Mouse (Mus musculus) spleen, postnatal 4 days (tissue): Measurements from ENCODE around the gene Copz2.
"Not testable (repeated sequence)": the region's sequence is repeated elsewhere in the genome, so short reads cannot be mapped to it uniquely, and the experiment has no call there.

Experiments used
- DNase-seq, 2 experiments: peaks; one replicate each; pipeline ENCODE4 v3.0.0; 2022; ENCODE audit warnings: low spot score in 2 of 2

Copz2 gene

DNA sequence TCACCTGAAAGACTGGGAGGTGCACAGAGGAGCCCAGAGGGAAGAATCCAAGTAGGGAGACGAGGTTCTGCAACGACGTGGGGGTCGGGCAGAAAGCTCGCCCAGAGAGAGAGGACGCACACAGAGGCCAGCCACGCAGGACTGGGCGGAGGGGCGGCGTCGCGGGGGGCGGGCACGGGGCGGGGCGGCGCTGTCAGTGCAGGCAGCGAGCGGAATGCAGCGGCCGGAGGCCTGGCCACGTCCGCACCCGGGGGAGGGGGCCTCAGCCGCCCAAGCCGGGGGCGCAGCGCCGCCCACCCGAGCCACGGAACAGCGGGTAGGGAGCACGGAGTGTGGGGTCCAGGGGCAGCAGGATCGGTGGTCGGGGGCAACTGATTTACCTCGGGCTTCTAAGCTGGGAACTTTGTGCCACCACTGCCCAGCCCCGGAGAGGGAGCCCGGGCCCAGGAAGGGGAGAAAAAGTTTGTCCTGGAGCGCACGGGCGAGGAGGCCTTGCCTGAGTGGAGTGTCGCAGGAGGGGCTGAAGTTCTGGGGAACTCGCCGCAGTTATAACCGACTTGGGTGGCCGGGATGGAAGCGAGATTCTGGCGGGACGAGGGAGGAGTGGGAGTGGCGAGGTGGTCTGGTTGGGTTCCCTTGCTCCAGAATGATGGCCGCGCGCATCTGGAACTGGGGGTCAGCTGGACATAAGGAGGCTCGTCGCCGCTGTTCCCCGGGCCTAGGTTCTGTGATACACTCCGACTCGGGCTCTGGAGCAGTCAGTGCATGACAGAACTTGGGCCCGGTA is at the start of gene Copz2:
Gene Copz2 (plus strand): TSS at position 190 of the 787 bp plus-strand sequence.
- no peak for DNase-seq

GRCm38 (mm10) chr11:96805606-96806005 is 44.1 kb upstream of the Copz2 start:
- no peak for DNase-seq

DNA sequence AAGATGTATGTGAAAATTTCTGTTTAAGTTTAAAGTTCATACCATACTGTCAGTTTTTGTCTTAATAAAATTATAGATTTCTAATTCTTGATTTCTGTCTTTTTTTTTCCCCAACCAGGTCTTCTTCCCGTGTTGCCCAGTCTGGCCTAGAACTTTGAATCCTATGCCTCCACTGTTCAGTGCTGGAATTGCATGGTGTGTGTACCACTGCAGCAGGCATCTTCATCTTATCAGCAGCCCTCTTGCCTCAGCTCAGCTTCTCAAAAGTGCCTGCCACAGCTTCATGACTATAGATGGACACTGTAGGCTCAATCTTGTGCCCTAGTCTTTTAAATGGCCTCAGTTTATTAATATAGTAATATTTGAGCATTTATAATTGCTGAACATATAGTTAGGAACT is 41.6 kb upstream of the Copz2 start:
- no peak for DNase-seq

DNA sequence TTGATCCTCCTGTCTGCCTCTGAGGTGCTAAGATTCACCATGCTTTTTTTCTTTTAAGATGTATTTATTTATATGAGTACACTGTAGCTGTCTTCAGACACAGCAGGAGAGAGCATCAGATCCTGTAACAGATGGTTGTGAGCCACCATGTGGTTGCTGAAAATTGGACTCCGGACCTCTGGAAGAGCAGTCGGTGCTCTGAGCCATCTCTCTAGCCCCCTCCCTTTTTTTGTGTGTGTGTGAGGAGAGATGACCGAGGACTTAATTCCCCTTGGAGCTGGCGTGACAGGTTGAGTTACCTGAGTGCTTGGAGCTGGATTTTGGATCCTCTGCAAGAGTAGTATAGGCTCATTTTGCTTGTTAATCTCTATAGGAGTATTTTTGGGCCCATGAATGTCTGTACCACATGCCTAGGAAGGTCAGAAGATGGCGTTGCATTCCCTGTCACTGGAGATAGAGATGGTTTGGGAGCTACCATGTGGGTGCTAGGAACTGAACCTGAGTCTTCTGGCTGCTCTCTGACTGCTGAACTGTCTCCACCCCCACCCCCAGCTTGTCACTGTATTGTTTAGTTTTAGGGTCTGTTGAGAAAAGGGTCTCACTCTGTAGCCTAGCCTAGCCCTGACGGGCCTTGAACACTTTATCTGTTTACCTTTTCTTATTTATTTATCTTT is 40.0 kb upstream of the Copz2 start:
- no peak for DNase-seq

- DNase-seq = not testable (repeated sequence)
These were observed 38.5 kb upstream of the Copz2 start for GRCm38 (mm10) chr11:96811188-96811587.

- DNase-seq = no peak
These were observed 36.2 kb upstream of the Copz2 start for GRCm38 (mm10) chr11:96813455-96813854.

GRCm38 (mm10) chr11:96813920-96814319 is 35.8 kb upstream of the Copz2 start:
- DNase-seq = no peak

DNA sequence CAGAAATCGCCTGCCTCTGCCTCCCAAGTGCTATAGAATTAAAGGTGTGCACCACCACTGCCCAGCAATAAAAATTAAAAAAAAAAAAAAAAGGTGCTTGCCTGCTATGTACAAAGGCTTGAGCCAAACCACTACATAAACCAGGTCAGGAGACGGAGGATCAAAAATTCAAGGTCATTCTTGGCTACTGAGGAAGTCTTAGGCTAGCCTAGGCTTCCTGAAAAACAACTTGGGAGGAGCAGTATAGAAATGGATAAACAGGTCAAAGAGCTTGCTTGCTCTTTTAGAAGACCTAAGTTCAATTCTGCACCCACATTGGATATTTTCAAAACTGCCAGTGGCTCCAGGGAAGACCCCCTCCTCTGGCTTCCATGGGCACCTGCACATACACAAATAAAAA is 35.2 kb upstream of the Copz2 start:
- DNase-seq = no peak

DNA sequence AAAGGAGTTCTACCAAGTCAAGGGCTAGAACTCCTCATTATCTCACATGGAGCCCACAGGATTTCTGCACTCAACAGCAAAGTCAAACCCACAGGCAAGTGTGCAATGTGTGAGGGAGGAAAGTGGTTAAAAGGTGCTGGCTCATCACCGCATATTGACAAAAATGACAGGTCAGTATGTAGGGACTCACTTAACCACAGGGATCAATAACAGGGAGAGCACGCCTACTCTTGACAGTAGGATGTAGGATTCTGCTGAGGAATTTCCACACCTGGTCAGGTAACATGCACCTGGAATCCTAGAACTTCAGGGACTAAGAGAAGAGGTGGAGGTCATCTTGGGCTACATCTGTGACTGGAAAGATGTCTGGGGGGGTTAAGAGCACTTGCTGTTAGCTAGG is 33.8 kb upstream of the Copz2 start:
- DNase-seq = no peak

GRCm38 (mm10) chr11:96816494-96816893 is 33.2 kb upstream of the Copz2 start:
- DNase-seq = no peak

DNA sequence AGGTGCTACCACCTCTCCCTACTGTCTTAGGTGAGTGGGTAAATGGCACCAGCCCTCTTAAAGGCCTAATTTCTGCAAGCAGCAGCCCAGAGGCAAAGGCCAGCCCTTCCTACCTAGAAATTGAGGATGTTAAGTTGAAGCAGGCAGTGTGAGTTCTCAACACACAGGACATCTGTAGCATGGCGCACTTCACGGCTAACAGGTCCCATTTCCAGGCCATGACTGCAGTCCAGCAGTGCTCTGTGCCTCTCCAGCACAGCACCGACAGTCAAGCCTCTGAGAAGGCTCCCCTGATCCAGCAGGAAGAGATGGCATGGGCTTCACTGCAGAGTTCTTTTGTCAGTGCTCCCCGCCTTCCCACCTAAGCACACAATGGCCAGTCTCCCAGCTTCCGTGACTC is 32.7 kb upstream of the Copz2 start:
- DNase-seq = no peak

DNA sequence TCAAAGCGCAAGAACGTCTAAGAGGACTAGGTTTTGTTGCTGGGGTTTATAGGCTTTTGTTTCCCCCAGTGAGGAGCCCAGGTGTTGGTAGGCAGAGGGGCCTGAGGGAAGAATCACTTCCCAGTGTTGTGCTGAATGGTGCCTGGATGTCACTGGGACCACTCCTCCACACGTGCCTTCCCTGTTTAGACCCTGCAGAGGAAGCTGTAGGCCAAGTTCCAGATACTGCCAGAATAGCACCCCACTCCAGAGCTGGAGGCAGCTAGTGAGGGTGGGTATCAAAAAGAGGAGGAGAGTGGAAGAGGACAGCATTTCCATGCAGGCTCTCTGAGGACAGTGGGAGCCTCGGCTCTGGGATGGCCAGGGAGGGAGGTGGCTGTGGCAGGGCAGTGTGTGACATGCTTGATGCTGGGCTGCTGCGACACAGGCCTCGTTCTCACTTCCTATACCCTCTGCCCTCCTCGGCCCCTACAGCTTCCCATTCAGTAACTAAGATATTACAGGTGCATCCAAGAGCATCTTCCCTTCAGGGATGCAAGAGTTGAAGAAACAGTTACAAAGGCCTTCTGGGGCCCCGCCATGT is 31.5 kb upstream of the Copz2 start:
- no peak for DNase-seq

DNA sequence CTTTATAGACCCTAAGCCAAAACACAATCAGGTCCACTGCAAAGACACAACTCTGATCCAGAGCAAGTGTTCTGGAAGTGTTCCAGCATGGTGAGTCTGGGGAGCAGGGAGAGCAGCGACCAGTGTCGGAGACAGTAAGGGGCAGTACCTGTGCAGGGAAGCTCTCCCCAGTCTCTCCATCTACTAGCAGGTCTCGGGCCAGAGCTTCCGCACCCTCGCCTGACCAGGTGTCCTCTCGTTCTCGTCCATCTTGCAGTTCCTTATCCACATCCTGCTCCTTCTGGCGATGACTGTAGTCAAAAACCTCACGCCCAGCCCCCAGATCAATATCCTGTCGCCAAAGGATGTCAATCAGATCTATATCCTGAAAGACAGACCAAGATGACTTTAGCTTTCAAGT is 27.7 kb upstream of the Copz2 start:
- DNase-seq = no peak

GRCm38 (mm10) chr11:96822675-96823470 is 26.8 kb upstream of the Copz2 start:
- no peak for DNase-seq

DNA sequence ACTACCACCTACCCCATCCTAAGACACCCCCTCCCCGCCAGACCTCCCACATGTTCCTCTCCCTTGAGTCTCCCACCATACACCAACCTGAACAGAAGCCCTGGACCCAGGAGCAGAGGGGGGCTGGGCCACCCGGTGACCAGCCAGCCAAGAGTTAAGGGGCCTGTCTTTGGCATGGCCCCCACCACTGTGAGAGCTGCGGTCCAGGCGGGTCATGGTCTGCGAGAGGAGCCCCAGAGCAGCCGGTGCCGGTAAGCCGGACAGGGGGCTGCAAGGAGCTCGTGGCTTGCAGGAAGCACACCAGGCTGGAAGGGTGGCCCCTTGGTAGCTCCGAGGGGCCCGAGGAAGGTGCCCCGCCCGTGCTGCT is 26.2 kb upstream of the Copz2 start:
- no peak for DNase-seq

- peak; percentile 80 to 89 for DNase-seq
These were observed 25.5 kb upstream of the Copz2 start for GRCm38 (mm10) chr11:96823880-96824782.

DNA sequence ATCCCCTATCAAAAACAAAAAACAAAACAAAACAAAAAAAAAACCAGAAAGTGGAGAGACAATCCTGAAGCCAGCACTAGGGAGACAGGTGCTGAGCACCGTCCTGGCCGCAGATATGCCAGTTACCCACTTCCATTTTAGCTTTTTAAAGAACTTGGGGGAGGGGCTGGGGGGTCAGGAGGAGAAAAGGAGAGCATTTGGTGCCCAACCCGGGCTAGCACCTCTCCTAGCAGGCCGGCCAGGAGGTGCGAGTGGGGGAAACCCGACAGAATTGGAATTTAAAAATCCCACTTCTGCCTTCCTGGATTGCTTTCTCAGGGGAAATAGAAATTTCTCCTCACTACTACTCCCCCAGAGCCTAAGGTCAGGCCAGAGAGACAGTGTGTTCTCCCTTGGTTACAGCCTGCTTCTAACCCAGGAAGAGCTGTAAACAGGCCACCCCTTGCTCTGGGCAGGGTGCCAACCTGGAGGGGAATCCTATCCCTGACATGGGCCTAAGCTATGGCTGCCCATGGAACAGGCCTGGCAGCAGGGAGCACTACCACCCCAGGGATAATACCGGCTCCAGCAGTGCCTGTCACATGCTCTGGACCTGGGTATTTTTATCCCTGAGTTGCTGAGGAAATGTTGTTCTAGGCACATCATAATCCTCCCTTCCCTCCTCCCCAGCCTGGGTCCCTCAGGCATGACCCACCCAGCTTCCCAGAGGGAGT is 24.7 kb upstream of the Copz2 start:
- no peak for DNase-seq

DNA sequence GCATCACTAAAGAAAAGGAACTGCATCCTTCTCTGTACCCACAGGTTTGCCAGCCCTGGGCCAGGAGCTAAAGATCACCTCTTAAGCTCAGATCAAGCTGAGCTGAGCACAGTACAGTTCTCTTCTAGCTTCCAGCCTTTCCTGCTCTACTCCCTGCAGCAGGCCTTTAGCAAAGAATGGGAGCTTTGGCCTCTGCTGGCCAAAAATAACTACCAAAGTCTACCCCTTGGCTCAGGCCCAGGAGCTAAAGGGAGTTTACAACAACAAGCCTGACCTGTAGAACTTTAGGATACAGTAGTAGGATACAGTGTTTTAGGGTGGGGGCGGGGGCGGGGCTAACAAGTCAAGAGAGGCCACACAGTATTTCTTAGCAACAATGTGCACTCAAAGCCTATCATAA is 23.2 kb upstream of the Copz2 start:
- DNase-seq = no peak

- DNase-seq = no peak
These were observed 22.5 kb upstream of the Copz2 start for GRCm38 (mm10) chr11:96827062-96827581.

- DNase-seq = no peak
These were observed 21.8 kb upstream of the Copz2 start for GRCm38 (mm10) chr11:96827917-96828316.
